Mouse (Mus musculus) embryo, embryonic 10.5 days (tissue): ENCODE measurements around the gene Crhr2.

Experiments used
- DNase-seq: peaks from one replicate; pipeline ENCODE4 v3.0.0-alpha.2; 2015; ENCODE audit warnings: low spot score

Crhr2 gene

GRCm38 (mm10) chr6:55123056-55123455 is 9.8 kb downstream of the Crhr2 start:
- no peak for DNase-seq

- DNase-seq: peak; percentile 49
These were observed 15.3 kb downstream of the Crhr2 start for GRCm38 (mm10) chr6:55117325-55118109.

- peak; percentile 86 for DNase-seq
These were observed 24.5 kb downstream of the Crhr2 start for GRCm38 (mm10) chr6:55108358-55108757.

- no peak for DNase-seq
These were observed 34.2 kb downstream of the Crhr2 start for GRCm38 (mm10) chr6:55098603-55099002.

GRCm38 (mm10) chr6:55098030-55098429 is 34.8 kb downstream of the Crhr2 start:
- no peak for DNase-seq

- DNase-seq: peak; percentile 38
These were observed 39.2 kb downstream of the Crhr2 start for GRCm38 (mm10) chr6:55093431-55094146.

- no peak for DNase-seq
These were observed 41.4 kb downstream of the Crhr2 start for GRCm38 (mm10) chr6:55091396-55091795.

GRCm38 (mm10) chr6:55090639-55091038 is 42.2 kb downstream of the Crhr2 start:
- no peak for DNase-seq

- DNase-seq: no peak
These were observed 45.5 kb downstream of the Crhr2 start for GRCm38 (mm10) chr6:55087355-55087754.

- DNase-seq: no peak
These were observed 50.4 kb downstream of the Crhr2 start for GRCm38 (mm10) chr6:55082261-55083051.

- no peak for DNase-seq
These were observed 51.4 kb downstream of the Crhr2 start for GRCm38 (mm10) chr6:55081379-55081778.

- DNase-seq: no peak
These were observed 56.1 kb downstream of the Crhr2 start for GRCm38 (mm10) chr6:55076561-55077255.

- no peak for DNase-seq
These were observed 66.9 kb downstream of the Crhr2 start for GRCm38 (mm10) chr6:55065903-55066302.

- DNase-seq: no peak
These were observed 68.4 kb downstream of the Crhr2 start for GRCm38 (mm10) chr6:55064477-55064827.

- DNase-seq: no peak
These were observed 68.9 kb downstream of the Crhr2 start for GRCm38 (mm10) chr6:55063793-55064476.

GRCm38 (mm10) chr6:55062200-55062599 is 70.6 kb downstream of the Crhr2 start:
- no peak for DNase-seq

GRCm38 (mm10) chr6:55061328-55061727 is 71.5 kb downstream of the Crhr2 start:
- no peak for DNase-seq

GRCm38 (mm10) chr6:55060241-55060825 is 72.5 kb downstream of the Crhr2 start:
- no peak for DNase-seq

GRCm38 (mm10) chr6:55057427-55057826 is 75.4 kb downstream of the Crhr2 start:
- DNase-seq: no peak

GRCm38 (mm10) chr6:55054491-55054890 is 78.3 kb downstream of the Crhr2 start:
- no peak for DNase-seq

GRCm38 (mm10) chr6:55049186-55049585 is 83.6 kb downstream of the Crhr2 start:
- no peak for DNase-seq
